In genomic region chr9:14001517-14001916, GRCm38 (mm10) we compare ENCODE assay signal across 9 mouse cellular contexts.
DNase-seq lines count a peak whose midpoint lies in the region; ATAC-seq and TF ChIP-seq lines count a peak whose summit lies in the region.
"Had no signal": no experiment of that assay in that cellular context is flagged by ENCODE, and none has a peak within 500 bp of the region (broad histone marks: within the 10 kb centered on the region; RNA-seq: fewer than 3 reads in every experiment).

No protein-coding gene starts in this region.

- no peak overlapping the region for H3K27ac ChIP-seq in hindbrain, embryonic 10.5 days
- H3K27ac ChIP-seq in hindbrain, embryonic 14.5 days, result no peak overlapping the region
- H3K27ac ChIP-seq in thymus, adult 2 months (ENCODE audit: control insufficient read depth, insufficient read depth, low read length), result no peak overlapping the region
- H3K27ac ChIP-seq: embryonic facial prominence, embryonic 12.5 days had no signal

- WGBS in hindbrain, embryonic 10.5 days, result 77% methylated on average over 7 of the region's 7 CpGs
- WGBS in hindbrain, embryonic 14.5 days, result 76% methylated on average over 7 of the region's 7 CpGs
- WGBS in thymus, adult 2 months, result 89% methylated on average over 7 of the region's 7 CpGs

- no peak for TF ChIP-seq POLR2A in thymus, adult 2 months (IDR thresholded peaks at IDR 0.05; ENCODE audit: control insufficient read depth, extremely low read depth, insufficient read depth, low read length, poor library complexity)

- no peak overlapping the region for H3K4me2 ChIP-seq in hindbrain, embryonic 14.5 days (replicated peaks)
- H3K4me2 ChIP-seq: embryonic facial prominence, embryonic 12.5 days had no signal

- no peaks in the 10 kb centered on the region for H3K36me3 ChIP-seq in hindbrain, embryonic 10.5 days
- no peaks in the 10 kb centered on the region for H3K36me3 ChIP-seq in hindbrain, embryonic 14.5 days (replicated peaks; ENCODE audit: control insufficient read depth, insufficient read depth)
- no peaks in the 10 kb centered on the region for H3K36me3 ChIP-seq in thymus, adult 2 months (ENCODE audit: control insufficient read depth, insufficient read depth, low read length)
- H3K36me3 ChIP-seq in splenic B cell, adult 2 months (ENCODE audit: control insufficient read depth, insufficient read depth, low read length, poor library complexity, severe bottlenecking), result no peaks in the 10 kb centered on the region
- H3K36me3 ChIP-seq: embryonic facial prominence, embryonic 12.5 days had no signal

- no peak for ATAC-seq in hindbrain, embryonic 14.5 days (ENCODE audit: low FRiP score)

- TF ChIP-seq CTCF in thymus, adult 2 months (IDR thresholded peaks at IDR 0.05; ENCODE audit: borderline replicate concordance, control insufficient read depth, extremely low read depth, insufficient read depth, low read length, poor library complexity), result no peak

- no peak overlapping the region for H3K9ac ChIP-seq in hindbrain, embryonic 14.5 days
- H3K9ac ChIP-seq: embryonic facial prominence, embryonic 12.5 days had no signal

- H3K4me3 ChIP-seq in hindbrain, embryonic 10.5 days, result no peak overlapping the region
- no peak overlapping the region for H3K4me3 ChIP-seq in hindbrain, embryonic 14.5 days (replicated peaks; ENCODE audit: low read length)
- no peak overlapping the region for H3K4me3 ChIP-seq in thymus, adult 2 months (ENCODE audit: control insufficient read depth, insufficient read depth, low read length)
- H3K4me3 ChIP-seq: embryonic facial prominence, embryonic 12.5 days; myocyte had no signal

- no peaks in the 10 kb centered on the region for H3K9me3 ChIP-seq in hindbrain, embryonic 10.5 days
- H3K9me3 ChIP-seq in hindbrain, embryonic 14.5 days (ENCODE audit: control insufficient read depth, low read length), result no peaks in the 10 kb centered on the region
- H3K9me3 ChIP-seq: embryonic facial prominence, embryonic 12.5 days had no signal

- no peaks in the 10 kb centered on the region for H3K27me3 ChIP-seq in hindbrain, embryonic 10.5 days (ENCODE audit: insufficient read depth, poor library complexity, severe bottlenecking)
- no peaks in the 10 kb centered on the region for H3K27me3 ChIP-seq in hindbrain, embryonic 14.5 days (ENCODE audit: control insufficient read depth, insufficient read depth, low read length)
- no peaks in the 10 kb centered on the region for H3K27me3 ChIP-seq in thymus, adult 2 months (ENCODE audit: control insufficient read depth, insufficient read depth, low read length)
- H3K27me3 ChIP-seq in splenic B cell, adult 2 months (ENCODE audit: control insufficient read depth, insufficient read depth, low read length, poor library complexity, severe bottlenecking), result no peaks in the 10 kb centered on the region
- H3K27me3 ChIP-seq: embryonic facial prominence, embryonic 12.5 days had no signal

- DNase-seq in hindbrain, embryonic 10.5 days (ENCODE audit: low spot score), result peak; percentile 25
- DNase-seq in hindbrain, embryonic 14.5 days (ENCODE audit: low spot score), result no peak
- peak; percentile 35 for DNase-seq in thymus, adult 2 months
- no peak for DNase-seq in thymus, adult 18-20 months
- peak; percentile 56 for DNase-seq in embryo, embryonic 10.5 days (ENCODE audit: low spot score)
- peak; percentile 13 for DNase-seq in splenic B cell, adult 2 months (ENCODE audit: low read depth, low spot score)
- DNase-seq in spleen, adult 12 weeks (ENCODE audit: low spot score), result no peak

- no peaks in the 10 kb centered on the region for H3K4me1 ChIP-seq in hindbrain, embryonic 10.5 days (replicated peaks)
- no peaks in the 10 kb centered on the region for H3K4me1 ChIP-seq in hindbrain, embryonic 14.5 days (replicated peaks; ENCODE audit: control insufficient read depth, insufficient read depth, low read length)
- H3K4me1 ChIP-seq in thymus, adult 2 months (replicated peaks; ENCODE audit: control insufficient read depth, insufficient read depth, low read length), result 0 out of 2 replicates have a peak, but pooled peaks cover 3% of the 10 kb centered on the region
- H3K4me1 ChIP-seq: embryonic facial prominence, embryonic 12.5 days had no signal

Comparison
In these comparisons a context has a peak if more than half of its experiments do, and no peak if none do; other contexts are left out.
1. DNase-seq: peak in hindbrain, embryonic 10.5 days (single experiment), thymus, adult 2 months (single experiment), embryo, embryonic 10.5 days (single experiment) and splenic B cell, adult 2 months (single experiment); none in hindbrain, embryonic 14.5 days (single experiment), thymus, adult 18-20 months (0 of 2) and spleen, adult 12 weeks (single experiment).